Mouse (Mus musculus): Measurements from ENCODE around the gene B3galt4. TPM values are rescaled to one million over a fixed set of nuclear protein-coding genes. Genes with fewer than 3 reads are reported as not detected.
"Not testable (repeated sequence)": the region's sequence is repeated elsewhere in the genome, so short reads cannot be mapped to it uniquely, and the experiment has no call there.

Gene B3galt4
- total and polyA plus RNA-seq, 3 experiments, result 1.9 to 10.9 (median 3.6) TPM

GRCm38 (mm10) chr17:33910346-33911051, 40.8 kb downstream of the B3galt4 start:
- H3K4me3 ChIP-seq (ENCODE audit: low read depth, low read length), result peak overlapping the region; percentile 97
- ATAC-seq (ENCODE audit: extremely low read depth, insufficient number of reproducible peaks, low FRiP score, poor library complexity, severe bottlenecking) (no peak), DNase-seq (ENCODE audit: low spot score) (no peak)
- TF ChIP-seq GATA1 (IDR thresholded peaks at IDR 0.05; ENCODE audit: borderline replicate concordance, low read length), result no peak
- no peak for TF ChIP-seq GATA2 (IDR thresholded peaks at IDR 0.05; ENCODE audit: borderline replicate concordance, low read depth, low read length)
- no peak for TF ChIP-seq CTCF (IDR thresholded peaks at IDR 0.05; ENCODE audit: low read depth, low read length)
- TF ChIP-seq TAL1 (conservative IDR thresholded peaks at IDR 0.05; ENCODE audit: low read depth, low read length), result no peak
- TF ChIP-seq POLR2AphosphoS5 (IDR thresholded peaks at IDR 0.05; ENCODE audit: insufficient replicate concordance, low read depth, low read length), result no peak
- no peaks in the 10 kb centered on the region for H3K27me3 ChIP-seq (ENCODE audit: insufficient read depth, low read length)
- peaks cover 78% of the 10 kb centered on the region for H3K4me1 ChIP-seq (ENCODE audit: insufficient read depth, low read depth, low read length)
- H3K9me3 ChIP-seq (replicated peaks), result no peaks in the 10 kb centered on the region
- H3K36me3 ChIP-seq (replicated peaks), result peaks cover 50% of the 10 kb centered on the region

GRCm38 (mm10) chr17:33909869-33910250, 41.4 kb downstream of the B3galt4 start:
- DNase-seq (ENCODE audit: low spot score), result peak; percentile 66
- Histone ChIP-seq H3K36me3 (replicated peaks) (peaks cover 45% of the 10 kb centered on the region), H3K4me1 (ENCODE audit: insufficient read depth, low read depth, low read length) (peaks cover 73% of the 10 kb centered on the region), H3K4me3 (ENCODE audit: low read depth, low read length) (peak overlapping the region; percentile 97), H3K27me3 (ENCODE audit: insufficient read depth, low read length) (no peaks in the 10 kb centered on the region), H3K9me3 (replicated peaks) (no peaks in the 10 kb centered on the region)
- no peak for TF ChIP-seq GATA2 (IDR thresholded peaks at IDR 0.05; ENCODE audit: borderline replicate concordance, low read depth, low read length)
- no peak for TF ChIP-seq POLR2AphosphoS5 (IDR thresholded peaks at IDR 0.05; ENCODE audit: insufficient replicate concordance, low read depth, low read length)
- no peak for TF ChIP-seq TAL1 (conservative IDR thresholded peaks at IDR 0.05; ENCODE audit: low read depth, low read length)
- no peak for TF ChIP-seq GATA1 (IDR thresholded peaks at IDR 0.05; ENCODE audit: borderline replicate concordance, low read length)
- no peak for ATAC-seq (ENCODE audit: extremely low read depth, insufficient number of reproducible peaks, low FRiP score, poor library complexity, severe bottlenecking)

- H3K4me3 ChIP-seq (ENCODE audit: low read depth, low read length), result peak within 1 kb of the TSS; percentile 97
- DNase-seq (ENCODE audit: low spot score) (peak; percentile 98), ATAC-seq (ENCODE audit: extremely low read depth, insufficient number of reproducible peaks, low FRiP score, poor library complexity, severe bottlenecking) (peak; percentile 87)
- H3K36me3 ChIP-seq (replicated peaks), result peaks cover 39% of the 10 kb centered on the region
- H3K4me1 ChIP-seq (ENCODE audit: insufficient read depth, low read depth, low read length), result peaks cover 71% of the 10 kb centered on the region
- TF ChIP-seq CTCF (IDR thresholded peaks at IDR 0.05; ENCODE audit: low read depth, low read length), result no peak
- no peaks in the 10 kb centered on the region for H3K9me3 ChIP-seq (replicated peaks)
- H3K27me3 ChIP-seq (ENCODE audit: insufficient read depth, low read length), result no peaks in the 10 kb centered on the region
Measured at GRCm38 (mm10) chr17:33909077-33909868, 42.0 kb downstream of the B3galt4 start, which contains the start of gene Daxx. TSS of gene Daxx (plus strand) at chr17:33909414.

- H3K4me1 ChIP-seq (ENCODE audit: insufficient read depth, low read depth, low read length), result peaks cover 71% of the 10 kb centered on the region
- no peak for ATAC-seq (ENCODE audit: extremely low read depth, insufficient number of reproducible peaks, low FRiP score, poor library complexity, severe bottlenecking)
- no peak for TF ChIP-seq TAL1 (conservative IDR thresholded peaks at IDR 0.05; ENCODE audit: low read depth, low read length)
- TF ChIP-seq GATA2 (IDR thresholded peaks at IDR 0.05; ENCODE audit: borderline replicate concordance, low read depth, low read length), result no peak
- TF ChIP-seq GATA1 (IDR thresholded peaks at IDR 0.05; ENCODE audit: borderline replicate concordance, low read length), result no peak
- TF ChIP-seq CTCF (IDR thresholded peaks at IDR 0.05; ENCODE audit: low read depth, low read length), result no peak
- no peak for TF ChIP-seq POLR2AphosphoS5 (IDR thresholded peaks at IDR 0.05; ENCODE audit: insufficient replicate concordance, low read depth, low read length)
- H3K9me3 ChIP-seq (replicated peaks), result no peaks in the 10 kb centered on the region
- peak; percentile 57 for DNase-seq (ENCODE audit: low spot score)
- H3K4me3 ChIP-seq (ENCODE audit: low read depth, low read length), result peak overlapping the region; percentile 97
- peaks cover 32% of the 10 kb centered on the region for H3K36me3 ChIP-seq (replicated peaks)
- no peaks in the 10 kb centered on the region for H3K27me3 ChIP-seq (ENCODE audit: insufficient read depth, low read length)
Measured at GRCm38 (mm10) chr17:33908331-33909076, 42.8 kb downstream of the B3galt4 start.

- not testable (repeated sequence) for H3K9me3 ChIP-seq (replicated peaks); H3K4me3 ChIP-seq (ENCODE audit: low read depth, low read length); H3K27me3 ChIP-seq (ENCODE audit: insufficient read depth, low read length); ATAC-seq (ENCODE audit: extremely low read depth, insufficient number of reproducible peaks, low FRiP score, poor library complexity, severe bottlenecking); DNase-seq (ENCODE audit: low spot score); H3K36me3 ChIP-seq (replicated peaks)
- peaks cover 70% of the 10 kb centered on the region for H3K4me1 ChIP-seq (ENCODE audit: insufficient read depth, low read depth, low read length)
Measured at GRCm38 (mm10) chr17:33904835-33905234, 46.5 kb downstream of the B3galt4 start, which contains the start of gene Platr17. TSS of gene Platr17 (plus strand) at chr17:33905135.

- H3K4me3 ChIP-seq (ENCODE audit: low read depth, low read length); H3K27me3 ChIP-seq (ENCODE audit: insufficient read depth, low read length); ATAC-seq (ENCODE audit: extremely low read depth, insufficient number of reproducible peaks, low FRiP score, poor library complexity, severe bottlenecking); DNase-seq (ENCODE audit: low spot score); H3K36me3 ChIP-seq (replicated peaks); H3K9me3 ChIP-seq (replicated peaks): not testable (repeated sequence)
- peaks cover 76% of the 10 kb centered on the region for H3K4me1 ChIP-seq (ENCODE audit: insufficient read depth, low read depth, low read length)
Measured at GRCm38 (mm10) chr17:33903911-33904651, 47.2 kb downstream of the B3galt4 start.

All from G1E (cell line).